Mouse (Mus musculus) lung, postnatal 0 days (tissue): Measurements from ENCODE around the gene Trpm7. TPM values are rescaled to one million over a fixed set of nuclear protein-coding genes. Genes with fewer than 3 reads are reported as not detected.
"Not testable (repeated sequence)": the region's sequence is repeated elsewhere in the genome, so short reads cannot be mapped to it uniquely, and the experiment has no call there.

ENCODE experiments used
- ATAC-seq: fragments of 200-750 bp; cut with Nextera tagmentation; 2 replicates; pipeline ENCODE4 v1.8.0; 2017; ENCODE audit warnings: moderate library complexity
- DNase-seq: peaks from one replicate; pipeline ENCODE4 v3.0.0-alpha.2; 2016; ENCODE audit warnings: low spot score
- H3K27ac ChIP-seq: fragments of 300-500 bp; sonication (generic); 2 replicates; pipeline ENCODE4 v1.5.1; 2014; ENCODE audit warnings: antibody characterized with exemption, mild to moderate bottlenecking, low read length, mixed read lengths
- H3K27me3 ChIP-seq: fragments of 300-500 bp; sonication (generic); replicated peaks from 2 replicates; pipeline ENCODE4 v1.6.1; 2014; ENCODE audit warnings: low read length, mixed read lengths; ENCODE audit not compliant: insufficient read depth
- H3K36me3 ChIP-seq: fragments of 300-500 bp; sonication (generic); 2 replicates; pipeline ENCODE4 v1.6.1; 2014; ENCODE audit warnings: low read length, mixed read lengths; ENCODE audit not compliant: insufficient read depth
- H3K4me1 ChIP-seq: fragments of 300-500 bp; sonication (generic); 2 replicates; pipeline ENCODE4 v1.6.1; 2014; ENCODE audit warnings: antibody characterized with exemption, low read depth, low read length, mixed read lengths; ENCODE audit not compliant: insufficient read depth
- H3K4me2 ChIP-seq: fragments of 300-500 bp; sonication (generic); replicated peaks from 2 replicates; pipeline ENCODE4 v1.6.1; 2014; ENCODE audit warnings: low read depth, mild to moderate bottlenecking, low read length, moderate library complexity, mixed read lengths
- H3K4me3 ChIP-seq: fragments of 300-500 bp; sonication (generic); 2 replicates; pipeline ENCODE4 v1.5.1; 2014; ENCODE audit warnings: low read depth, low read length
- H3K9ac ChIP-seq: fragments of 300-500 bp; sonication (generic); replicated peaks from 2 replicates; pipeline ENCODE4 v1.6.1; 2014; ENCODE audit warnings: low read depth, mild to moderate bottlenecking
- H3K9me3 ChIP-seq: fragments of 300-500 bp; sonication (generic); 2 replicates; pipeline ENCODE4 v1.6.1; 2016; ENCODE audit warnings: low read length, mixed read lengths
- CTCF ChIP-seq: IDR thresholded peaks from 2 replicates; pipeline ENCODE4 v1.5.1; 2016; ENCODE audit warnings: antibody characterized with exemption, mild to moderate bottlenecking
- EP300 ChIP-seq: IDR thresholded peaks from 2 replicates; pipeline ENCODE4 v1.6.1; 2016; ENCODE audit warnings: antibody characterized with exemption, mild to moderate bottlenecking, control low read depth
- WGBS: fragments of 180-500 bp; shearing (Covaris S2); extraction: QIAGEN DNeasy Blood & Tissue Kit; methylation state at CpG from one replicate; pipeline ENCODE4 v1.1.7; 2014; 5-methylcytosine and 5-hydroxymethylcytosine counted together
- polyA plus RNA-seq: library from polyadenylated mRNA; unstranded; fragments of >200 nt; fragmentation: Nextera tagmentation; extraction: Ambion mirVana; gene quantifications from 2 replicates; pipeline ENCODE4 v1.2.1, GENCODE M21; 2015

Trpm7 gene
- polyA plus RNA-seq, 1 experiment from 2014 or later, result 35.3 TPM

DNA sequence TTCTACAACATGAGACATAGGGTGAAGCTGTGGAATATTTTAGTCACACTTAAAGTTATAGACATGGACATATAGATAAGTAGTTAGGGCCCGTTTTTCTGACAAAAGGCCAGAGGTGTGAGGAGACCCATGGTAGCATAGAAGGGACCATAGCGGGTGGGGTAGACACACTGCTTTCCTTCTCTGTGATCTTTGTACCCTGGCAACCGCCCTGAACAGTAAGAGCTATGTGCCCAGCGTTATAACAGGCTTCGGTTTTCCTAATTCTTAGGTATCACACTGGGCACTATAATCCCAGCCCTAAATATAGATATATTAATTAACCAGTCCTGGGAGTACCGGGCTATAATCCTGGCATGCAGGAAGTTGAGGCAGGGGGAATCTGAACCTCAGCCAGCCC is 20.9 kb upstream of the Trpm7 start:
- H3K27me3 ChIP-seq, result no peaks in the 10 kb centered on the region
- no peaks in the 10 kb centered on the region for H3K9me3 ChIP-seq
- DNase-seq (no peak), ATAC-seq (no peak)
- H3K9ac ChIP-seq, result no peak overlapping the region
- no peak overlapping the region for H3K4me3 ChIP-seq
- TF ChIP-seq CTCF, result no peak
- WGBS, result 86% methylated on average over 6 of the region's 6 CpGs
- no peak overlapping the region for H3K4me2 ChIP-seq
- no peaks in the 10 kb centered on the region for H3K4me1 ChIP-seq
- 0 out of 2 replicates have a peak, but pooled peaks cover 10% of the 10 kb centered on the region for H3K36me3 ChIP-seq
- H3K27ac ChIP-seq, result no peak overlapping the region

DNA sequence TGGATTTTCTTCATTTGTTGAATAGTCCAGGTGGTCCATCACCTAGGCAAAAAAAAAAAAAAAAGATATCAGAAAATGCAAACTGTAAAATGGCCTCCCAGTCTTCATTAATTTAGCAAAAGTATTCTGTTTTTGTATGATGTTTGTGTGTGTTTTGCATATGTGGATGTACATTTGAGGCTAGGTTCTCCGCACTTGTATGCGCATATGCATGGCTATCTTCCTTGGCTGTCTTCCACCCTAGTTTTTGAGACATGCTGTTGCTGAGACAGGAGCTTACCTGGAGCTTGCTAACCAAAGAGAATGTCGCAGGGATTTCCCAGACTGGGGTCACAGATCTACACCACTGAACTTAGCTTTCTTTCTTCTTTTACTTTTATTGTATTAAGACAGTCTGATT is 18.2 kb upstream of the Trpm7 start:
- Histone ChIP-seq H3K27me3 (no peaks in the 10 kb centered on the region), H3K4me3 (no peak overlapping the region), H3K27ac (no peak overlapping the region), H3K4me1 (no peaks in the 10 kb centered on the region), H3K36me3 (0 out of 2 replicates have a peak, but pooled peaks cover 5% of the 10 kb centered on the region), H3K9me3 (no peaks in the 10 kb centered on the region), H3K9ac (no peak overlapping the region), H3K4me2 (no peak overlapping the region)
- no peak for TF ChIP-seq EP300
- TF ChIP-seq CTCF, result no peak
- DNase-seq (no peak), ATAC-seq (no peak)
- WGBS, result 95% methylated on average over 3 of the region's 3 CpGs

GRCm38 (mm10) chr2:126892316-126892715 is 16.3 kb upstream of the Trpm7 start:
- Histone ChIP-seq H3K27me3 (no peaks in the 10 kb centered on the region), H3K4me3 (no peak overlapping the region), H3K36me3 (0 out of 2 replicates have a peak, but pooled peaks cover 5% of the 10 kb centered on the region), H3K9ac (no peak overlapping the region), H3K27ac (no peak overlapping the region), H3K4me1 (no peaks in the 10 kb centered on the region), H3K9me3 (no peaks in the 10 kb centered on the region), H3K4me2 (no peak overlapping the region)
- WGBS, result 53% methylated on average over 7 of the region's 7 CpGs
- no peak for ATAC-seq
- no peak for TF ChIP-seq EP300
- TF ChIP-seq CTCF, result no peak
- no peak for DNase-seq

DNA sequence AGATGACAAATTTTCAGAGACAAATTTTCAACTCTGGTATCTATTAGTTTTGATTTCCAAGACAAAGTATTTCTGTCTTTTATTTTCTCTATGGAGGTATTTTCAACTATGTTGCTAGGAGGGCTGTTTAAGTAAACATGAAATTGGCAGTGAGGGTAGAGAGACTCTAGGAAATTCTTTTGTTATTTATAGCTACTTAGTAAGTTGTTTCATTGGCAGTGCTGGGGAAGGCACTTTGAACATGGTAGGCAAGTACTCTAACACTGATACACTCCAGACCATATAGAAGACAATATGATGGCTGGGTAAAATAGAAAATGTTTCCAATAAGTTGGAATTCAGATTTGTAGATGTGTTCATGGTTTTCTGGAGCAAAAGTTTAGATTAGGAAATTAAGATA is 15.7 kb upstream of the Trpm7 start:
- TF ChIP-seq CTCF (no peak), EP300 (no peak)
- no peak for ATAC-seq
- Histone ChIP-seq H3K9ac (no peak overlapping the region), H3K27me3 (no peaks in the 10 kb centered on the region), H3K4me1 (no peaks in the 10 kb centered on the region), H3K36me3 (0 out of 2 replicates have a peak, but pooled peaks cover 5% of the 10 kb centered on the region), H3K4me2 (no peak overlapping the region), H3K4me3 (no peak overlapping the region), H3K9me3 (no peaks in the 10 kb centered on the region), H3K27ac (no peak overlapping the region)
- DNase-seq, result no peak

- DNase-seq (no peak), ATAC-seq (no peak)
- 35% methylated on average over 3 of the region's 3 CpGs for WGBS
- H3K27me3 ChIP-seq, result no peaks in the 10 kb centered on the region
- no peak overlapping the region for H3K4me3 ChIP-seq
- H3K9me3 ChIP-seq, result no peaks in the 10 kb centered on the region
- TF ChIP-seq EP300, result no peak
- no peak for TF ChIP-seq CTCF
- no peaks in the 10 kb centered on the region for H3K4me1 ChIP-seq
- no peaks in the 10 kb centered on the region for H3K36me3 ChIP-seq
- H3K27ac ChIP-seq, result no peak overlapping the region
- H3K4me2 ChIP-seq, result no peak overlapping the region
- H3K9ac ChIP-seq, result no peak overlapping the region
Observed at GRCm38 (mm10) chr2:126887141-126887540, 11.1 kb upstream of the Trpm7 start.

DNA sequence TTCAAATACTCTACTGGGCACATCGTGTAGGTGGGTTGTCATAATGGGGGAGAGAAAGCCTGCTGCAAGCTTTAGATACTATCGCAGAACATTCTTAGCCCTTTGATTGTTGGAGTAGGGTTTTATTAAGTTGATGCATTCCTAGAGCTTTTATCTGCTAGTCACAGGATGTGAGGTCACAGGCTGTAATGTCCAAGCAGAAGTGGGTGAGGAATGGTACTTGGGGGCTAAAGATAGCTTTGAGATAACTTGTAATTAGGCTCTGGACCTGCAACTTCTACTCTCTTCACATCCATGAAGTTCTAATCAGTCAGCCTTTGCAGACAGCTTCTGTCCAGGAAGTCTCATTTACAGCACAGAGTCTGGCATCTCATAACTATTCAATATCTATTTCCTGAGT is 9.8 kb upstream of the Trpm7 start:
- Histone ChIP-seq H3K36me3 (no peaks in the 10 kb centered on the region), H3K27me3 (no peaks in the 10 kb centered on the region), H3K27ac (no peak overlapping the region), H3K9ac (no peak overlapping the region), H3K4me3 (no peak overlapping the region), H3K4me2 (no peak overlapping the region), H3K9me3 (no peaks in the 10 kb centered on the region), H3K4me1 (no peaks in the 10 kb centered on the region)
- TF ChIP-seq EP300 (no peak), CTCF (no peak)
- WGBS, result 57% methylated on average over 2 of the region's 2 CpGs
- no peak for DNase-seq
- no peak for ATAC-seq

- not testable (repeated sequence) for H3K4me3 ChIP-seq, DNase-seq, H3K36me3 ChIP-seq, H3K9me3 ChIP-seq, H3K27ac ChIP-seq, ATAC-seq, H3K4me2 ChIP-seq, H3K9ac ChIP-seq, H3K4me1 ChIP-seq, H3K27me3 ChIP-seq
- 64% methylated on average over 2 of the region's 2 CpGs for WGBS
Observed at GRCm38 (mm10) chr2:126882711-126883110, 6.7 kb upstream of the Trpm7 start.
